16 mouse cellular contexts compared by ENCODE assay signal in genomic region chr4:62265154-62265836, GRCm38 (mm10). TPM values are rescaled to one million over a fixed set of nuclear protein-coding genes. Genes with fewer than 3 reads are reported as not detected.
DNase-seq lines count a peak whose midpoint lies in the region; ATAC-seq and TF ChIP-seq lines count a peak whose summit lies in the region.
"Had no signal": no experiment of that assay in that cellular context is flagged by ENCODE, and none has a peak within 500 bp of the region (broad histone marks: within the 10 kb centered on the region; RNA-seq: fewer than 3 reads in every experiment).

No protein-coding gene starts in this region.

- ATAC-seq in limb, embryonic 15.5 days (ENCODE audit: insufficient number of reproducible peaks, low FRiP score, low TSS enrichment, low read depth): peak; percentile 40; the same call in 1 of the 2 replicates
- no peak for ATAC-seq in cerebellum, adult (ENCODE audit: insufficient number of reproducible peaks, low FRiP score, low TSS enrichment)
- ATAC-seq in midbrain, embryonic 13.5 days: no peak

- H3K9ac ChIP-seq in limb, embryonic 15.5 days: no peak overlapping the region
- no peak overlapping the region for H3K9ac ChIP-seq in liver, adult 2 months (ENCODE audit: low read depth, low read length)
- H3K9ac ChIP-seq in midbrain, embryonic 13.5 days (replicated peaks): no peak overlapping the region
- H3K9ac ChIP-seq: embryonic facial prominence, embryonic 12.5 days; kidney, embryonic 15.5 days had no signal

- no peaks in the 10 kb centered on the region for H3K36me3 ChIP-seq in limb, embryonic 15.5 days
- no peaks in the 10 kb centered on the region for H3K36me3 ChIP-seq in limb, embryonic 10.5 days
- no peaks in the 10 kb centered on the region for H3K36me3 ChIP-seq in liver, adult 2 months (ENCODE audit: control insufficient read depth, insufficient read depth, low read length)
- H3K36me3 ChIP-seq in myocyte (ENCODE audit: control insufficient read depth, insufficient read depth): no peaks in the 10 kb centered on the region
- no peaks in the 10 kb centered on the region for H3K36me3 ChIP-seq in midbrain, embryonic 13.5 days
- H3K36me3 ChIP-seq: embryonic facial prominence, embryonic 12.5 days; kidney, embryonic 15.5 days had no signal

- no peak for TF ChIP-seq CTCF in liver, adult 2 months (IDR thresholded peaks at IDR 0.05; ENCODE audit: low read depth, low read length)

- H3K27me3 ChIP-seq in limb, embryonic 15.5 days: no peaks in the 10 kb centered on the region
- H3K27me3 ChIP-seq in limb, embryonic 10.5 days (ENCODE audit: low read depth, poor library complexity, severe bottlenecking): no peaks in the 10 kb centered on the region
- no peaks in the 10 kb centered on the region for H3K27me3 ChIP-seq in liver, adult 2 months (ENCODE audit: control insufficient read depth, insufficient read depth, low read length)
- no peaks in the 10 kb centered on the region for H3K27me3 ChIP-seq in myocyte (ENCODE audit: control insufficient read depth, insufficient read depth, insufficient read length)
- no peaks in the 10 kb centered on the region for H3K27me3 ChIP-seq in midbrain, embryonic 13.5 days
- H3K27me3 ChIP-seq: embryonic facial prominence, embryonic 12.5 days; kidney, embryonic 15.5 days; megakaryocyte, embryonic 14.5 days had no signal

- H3K79me2 ChIP-seq in liver, adult 2 months (ENCODE audit: control insufficient read depth, insufficient read depth, low read length): no peaks in the 10 kb centered on the region
- H3K79me2 ChIP-seq in myocyte (ENCODE audit: control insufficient read depth, insufficient read depth): no peaks in the 10 kb centered on the region

- no peak overlapping the region for H3K27ac ChIP-seq in limb, embryonic 15.5 days
- H3K27ac ChIP-seq in limb, embryonic 10.5 days: no peak overlapping the region
- no peak overlapping the region for H3K27ac ChIP-seq in liver, adult 2 months (replicated peaks; ENCODE audit: insufficient read depth, low read depth, low read length)
- no peak overlapping the region for H3K27ac ChIP-seq in midbrain, embryonic 13.5 days
- H3K27ac ChIP-seq: embryonic facial prominence, embryonic 12.5 days; kidney, embryonic 15.5 days; left cerebral cortex, adult 2 months had no signal

- no peak for DNase-seq in limb, embryonic 10.5 days (ENCODE audit: low spot score)
- peak; percentile 40 for DNase-seq in brain, adult 2 months (ENCODE audit: low read depth, low spot score)
- DNase-seq in liver, adult 2 months (ENCODE audit: extremely low read depth, low read depth, low spot score): peak; percentile 37
- DNase-seq in urinary bladder, postnatal 10 days (ENCODE audit: low spot score): no peak
- DNase-seq: adrenal gland, adult 2 months; cerebellum, adult 11 months; retina, postnatal 1 day had no signal

- H3K4me1 ChIP-seq in limb, embryonic 15.5 days: 0 out of 2 replicates have a peak, but pooled peaks cover 4% of the 10 kb centered on the region
- no peaks in the 10 kb centered on the region for H3K4me1 ChIP-seq in limb, embryonic 10.5 days
- no peaks in the 10 kb centered on the region for H3K4me1 ChIP-seq in liver, adult 2 months (ENCODE audit: control insufficient read depth, insufficient read depth, low read length)
- no peaks in the 10 kb centered on the region for H3K4me1 ChIP-seq in midbrain, embryonic 13.5 days (replicated peaks)
- H3K4me1 ChIP-seq: embryonic facial prominence, embryonic 12.5 days; megakaryocyte, embryonic 14.5 days had no signal

- no peaks in the 10 kb centered on the region for H3K9me3 ChIP-seq in limb, embryonic 15.5 days
- no peaks in the 10 kb centered on the region for H3K9me3 ChIP-seq in limb, embryonic 10.5 days (replicated peaks)
- H3K9me3 ChIP-seq in midbrain, embryonic 13.5 days: no peaks in the 10 kb centered on the region
- H3K9me3 ChIP-seq: embryonic facial prominence, embryonic 12.5 days; kidney, embryonic 15.5 days; megakaryocyte, embryonic 14.5 days had no signal

- no peak overlapping the region for H3ac ChIP-seq in myocyte (ENCODE audit: control insufficient read depth, insufficient read length)

- no peak overlapping the region for H3K4me3 ChIP-seq in limb, embryonic 15.5 days
- no peak overlapping the region for H3K4me3 ChIP-seq in limb, embryonic 10.5 days
- H3K4me3 ChIP-seq in liver, adult 2 months (ENCODE audit: insufficient read depth, low read depth, low read length): no peak overlapping the region
- no peak overlapping the region for H3K4me3 ChIP-seq in myocyte
- H3K4me3 ChIP-seq in midbrain, embryonic 13.5 days (replicated peaks): no peak overlapping the region
- H3K4me3 ChIP-seq: embryonic facial prominence, embryonic 12.5 days; kidney, embryonic 15.5 days; left cerebral cortex, adult 2 months; megakaryocyte, embryonic 14.5 days had no signal

- no peak for TF ChIP-seq POLR2A in liver, adult 2 months (IDR thresholded peaks at IDR 0.05; ENCODE audit: extremely low read depth, insufficient read depth, low read length)
- TF ChIP-seq POLR2A in myocyte (IDR thresholded peaks at IDR 0.05; ENCODE audit: insufficient read length, low read depth): no peak

- no peak overlapping the region for H3K4me2 ChIP-seq in limb, embryonic 15.5 days
- no peak overlapping the region for H3K4me2 ChIP-seq in myocyte (ENCODE audit: low read depth)
- H3K4me2 ChIP-seq in midbrain, embryonic 13.5 days (replicated peaks): no peak overlapping the region
- H3K4me2 ChIP-seq: embryonic facial prominence, embryonic 12.5 days; kidney, embryonic 15.5 days had no signal

- WGBS in limb, embryonic 15.5 days: 58% methylated on average over 10 of the region's 10 CpGs
- 81% methylated on average over 10 of the region's 10 CpGs for whole genome bisulfite sequencing in limb, embryonic 10.5 days
- WGBS in liver, adult 2 months: 45% methylated on average over 10 of the region's 10 CpGs
- 84% methylated on average over 10 of the region's 10 CpGs for WGBS in midbrain, embryonic 13.5 days

TF ChIP-seq in myocyte, 11 proteins besides CTCF, POLR2A, EP300 and RAD21:
- peak; percentile 39; the same call in 1 of the 2 replicates for TF ChIP-seq CEBPB (IDR thresholded peaks at IDR 0.05; ENCODE audit: insufficient read depth, poor library complexity, severe bottlenecking)
- TF ChIP-seq MYOD1 (IDR thresholded peaks at IDR 0.05; ENCODE audit: control insufficient read depth in 1 of 3, insufficient read length in 2 of 3, low read depth in 2 of 3): no peak
TF ChIP-seq in myocyte: peak in this region for 1.

RNA-seq across cellular contexts. Expression of gene Slc31a2, which starts 2.9 kb away (rescaled TPM):
- 49.7 and 51.4 TPM in 2 replicates for polyA plus RNA-seq in limb, embryonic 15.5 days (2015; fragmentation: Nextera tagmentation; extraction: Ambion mirVana)
- polyA plus RNA-seq in limb, embryonic 10.5 days (2016; fragmentation: Nextera tagmentation; extraction: Ambion mirVana): 10.8 and 11.0 TPM in 2 replicates
- total RNA-seq in liver, adult 2 months (2014; rRNA removed): 9.7 and 10.2 TPM in 2 replicates
- polyA plus RNA-seq in liver, adult 2 months (2012; rRNA removed): 9.3 and 12.8 TPM in 2 replicates
- 4.2 TPM for polyA plus RNA-seq in myocyte (2012; fragmentation: generic; extraction: Trizol)
- polyA plus RNA-seq in midbrain, embryonic 13.5 days (2015; fragmentation: Nextera tagmentation; extraction: Ambion mirVana): 11.4 and 12.5 TPM in 2 replicates

RNA-seq across cellular contexts. Expression of gene Zfp37, which starts 34.4 kb away (rescaled TPM):
- 9.4 and 10.5 TPM in 2 replicates for polyA plus RNA-seq in limb, embryonic 15.5 days (2015; fragmentation: Nextera tagmentation; extraction: Ambion mirVana)
- polyA plus RNA-seq in limb, embryonic 10.5 days (2016; fragmentation: Nextera tagmentation; extraction: Ambion mirVana): 14.9 and 19.4 TPM in 2 replicates
- total RNA-seq in liver, adult 2 months (2014; rRNA removed): 0.27 and 0.37 TPM in 2 replicates
- 0.05 and 0.06 TPM in 2 replicates for polyA plus RNA-seq in liver, adult 2 months (2012; rRNA removed)
- polyA plus RNA-seq in myocyte (2012; fragmentation: generic; extraction: Trizol): 0.46 TPM
- 28.1 and 34.6 TPM in 2 replicates for polyA plus RNA-seq in midbrain, embryonic 13.5 days (2015; fragmentation: Nextera tagmentation; extraction: Ambion mirVana)
- total RNA-seq: MEL had no signal

Comparison
In these comparisons a context has a peak if more than half of its experiments do, and no peak if none do; other contexts are left out.
1. DNase-seq: peak in brain, adult 2 months (single experiment) and liver, adult 2 months (single experiment); none in limb, embryonic 10.5 days (single experiment) and urinary bladder, postnatal 10 days (single experiment).